Mouse (Mus musculus): ENCODE results near the gene Cfap161. TPM values are rescaled to one million over a fixed set of nuclear protein-coding genes. Genes with fewer than 3 reads are reported as not detected.

Cfap161 gene
- polyA plus RNA-seq, 1 experiment from 2014 or later: 0.94 TPM

- Histone ChIP-seq H3K4me2 (replicated peaks) (no peak overlapping the region), H3K9me3 (replicated peaks) (no peaks in the 10 kb centered on the region), H3K9ac (no peak overlapping the region), H3K27ac (no peak overlapping the region), H3K27me3 (no peaks in the 10 kb centered on the region), H3K4me3 (no peak overlapping the region), H3K36me3 (no peaks in the 10 kb centered on the region), H3K4me1 (no peaks in the 10 kb centered on the region; the same call in 1 of the 2 replicates)
- ATAC-seq (ENCODE audit: low FRiP score): no peak
- 82% methylated on average over 8 of the region's 8 CpGs for WGBS
Observed at GRCm38 (mm10) chr7:83800561-83801482, 6.1 kb upstream of the Cfap161 start.

GRCm38 (mm10) chr7:83800071-83800470 lies 5.4 kb upstream of the Cfap161 start:
- Histone ChIP-seq H3K27ac (no peak overlapping the region), H3K4me2 (replicated peaks) (no peak overlapping the region), H3K4me1 (no peaks in the 10 kb centered on the region; the same call in 1 of the 2 replicates), H3K9me3 (replicated peaks) (no peaks in the 10 kb centered on the region), H3K36me3 (no peaks in the 10 kb centered on the region), H3K9ac (no peak overlapping the region), H3K27me3 (no peaks in the 10 kb centered on the region), H3K4me3 (no peak overlapping the region)
- ATAC-seq (ENCODE audit: low FRiP score): no peak
- WGBS: 86% methylated on average over 2 of the region's 2 CpGs

- no peak overlapping the region for H3K4me2 ChIP-seq (replicated peaks)
- H3K9me3 ChIP-seq (replicated peaks): no peaks in the 10 kb centered on the region
- H3K36me3 ChIP-seq: no peaks in the 10 kb centered on the region
- peaks cover 8% of the 10 kb centered on the region for H3K4me1 ChIP-seq
- no peak for ATAC-seq (ENCODE audit: low FRiP score)
- no peak overlapping the region for H3K27ac ChIP-seq
- no peak overlapping the region for H3K4me3 ChIP-seq
- H3K9ac ChIP-seq: no peak overlapping the region
- H3K27me3 ChIP-seq: no peaks in the 10 kb centered on the region
Observed at GRCm38 (mm10) chr7:83798004-83798403, 3.3 kb upstream of the Cfap161 start.

GRCm38 (mm10) chr7:83796177-83796576 lies 1.5 kb upstream of the Cfap161 start:
- Histone ChIP-seq H3K9ac (no peak overlapping the region), H3K27me3 (no peaks in the 10 kb centered on the region), H3K36me3 (no peaks in the 10 kb centered on the region), H3K27ac (no peak overlapping the region), H3K4me3 (no peak overlapping the region), H3K4me2 (replicated peaks) (no peak overlapping the region), H3K9me3 (replicated peaks) (no peaks in the 10 kb centered on the region), H3K4me1 (peaks cover 8% of the 10 kb centered on the region)
- 46% methylated on average over 5 of the region's 5 CpGs for WGBS
- no peak for ATAC-seq (ENCODE audit: low FRiP score)

GRCm38 (mm10) chr7:83794006-83794683 lies 535 bp downstream of the Cfap161 start:
- ATAC-seq (ENCODE audit: low FRiP score): no peak; the same call in 1 of the 2 replicates
- H3K4me2 ChIP-seq (replicated peaks): peak overlapping the region; percentile 38
- H3K9ac ChIP-seq: 0 out of 2 replicates have a peak overlapping the region, but pooled peaks have one; percentile 8
- H3K9me3 ChIP-seq (replicated peaks): no peaks in the 10 kb centered on the region
- WGBS: 42% methylated on average over 11 of the region's 11 CpGs
- no peak overlapping the region for H3K4me3 ChIP-seq
- no peaks in the 10 kb centered on the region for H3K36me3 ChIP-seq
- no peak overlapping the region for H3K27ac ChIP-seq
- peaks cover 8% of the 10 kb centered on the region for H3K4me1 ChIP-seq
- H3K27me3 ChIP-seq: no peaks in the 10 kb centered on the region

GRCm38 (mm10) chr7:83780881-83781280 lies 13.8 kb downstream of the Cfap161 start:
- Histone ChIP-seq H3K4me2 (replicated peaks) (no peak overlapping the region), H3K36me3 (no peaks in the 10 kb centered on the region), H3K9ac (no peak overlapping the region), H3K4me3 (no peak overlapping the region), H3K27me3 (no peaks in the 10 kb centered on the region), H3K9me3 (replicated peaks) (no peaks in the 10 kb centered on the region), H3K4me1 (no peaks in the 10 kb centered on the region), H3K27ac (no peak overlapping the region)
- WGBS: 83% methylated on average over 4 of the region's 4 CpGs
- no peak for ATAC-seq (ENCODE audit: low FRiP score)

- no peak overlapping the region for H3K9ac ChIP-seq
- H3K27me3 ChIP-seq: no peaks in the 10 kb centered on the region
- H3K4me1 ChIP-seq: no peaks in the 10 kb centered on the region
- no peaks in the 10 kb centered on the region for H3K36me3 ChIP-seq
- ATAC-seq (ENCODE audit: low FRiP score): no peak
- H3K27ac ChIP-seq: no peak overlapping the region
- H3K4me2 ChIP-seq (replicated peaks): no peak overlapping the region
- 84% methylated on average over 4 of the region's 4 CpGs for WGBS
- no peak overlapping the region for H3K4me3 ChIP-seq
- no peaks in the 10 kb centered on the region for H3K9me3 ChIP-seq (replicated peaks)
Observed at GRCm38 (mm10) chr7:83780026-83780425, 14.7 kb downstream of the Cfap161 start.

- Histone ChIP-seq H3K4me3 (no peak overlapping the region), H3K4me1 (no peaks in the 10 kb centered on the region), H3K27me3 (no peaks in the 10 kb centered on the region), H3K27ac (no peak overlapping the region), H3K4me2 (replicated peaks) (no peak overlapping the region), H3K36me3 (no peaks in the 10 kb centered on the region), H3K9me3 (replicated peaks) (no peaks in the 10 kb centered on the region), H3K9ac (no peak overlapping the region)
- 66% methylated on average over 2 of the region's 2 CpGs for WGBS
- no peak for ATAC-seq (ENCODE audit: low FRiP score)
Observed at GRCm38 (mm10) chr7:83779028-83779427, 15.7 kb downstream of the Cfap161 start.

- no peaks in the 10 kb centered on the region for H3K4me1 ChIP-seq
- H3K4me3 ChIP-seq: no peak overlapping the region
- no peaks in the 10 kb centered on the region for H3K36me3 ChIP-seq
- H3K9me3 ChIP-seq (replicated peaks): no peaks in the 10 kb centered on the region
- H3K9ac ChIP-seq: no peak overlapping the region
- H3K27me3 ChIP-seq: no peaks in the 10 kb centered on the region
- no peak for ATAC-seq (ENCODE audit: low FRiP score)
- WGBS: 82% methylated on average over 2 of the region's 2 CpGs
- no peak overlapping the region for H3K4me2 ChIP-seq (replicated peaks)
- no peak overlapping the region for H3K27ac ChIP-seq
Observed at GRCm38 (mm10) chr7:83778516-83778915, 16.2 kb downstream of the Cfap161 start.

- no peak overlapping the region for H3K4me2 ChIP-seq (replicated peaks)
- WGBS: 39% methylated on average over 5 of the region's 5 CpGs
Observed at GRCm38 (mm10) chr7:83774721-83775120, 20.0 kb downstream of the Cfap161 start.

GRCm38 (mm10) chr7:83763674-83764073 lies 31.0 kb downstream of the Cfap161 start:
- no peaks in the 10 kb centered on the region for H3K27me3 ChIP-seq
- no peaks in the 10 kb centered on the region for H3K9me3 ChIP-seq (replicated peaks)
- H3K4me2 ChIP-seq (replicated peaks): no peak overlapping the region
- ATAC-seq (ENCODE audit: low FRiP score): no peak
- H3K36me3 ChIP-seq: no peaks in the 10 kb centered on the region
- no peak overlapping the region for H3K4me3 ChIP-seq
- H3K27ac ChIP-seq: no peak overlapping the region
- 73% methylated on average over 3 of the region's 3 CpGs for WGBS
- no peak overlapping the region for H3K9ac ChIP-seq
- H3K4me1 ChIP-seq: no peaks in the 10 kb centered on the region

More at GRCm38 (mm10) chr7:83774721-83775120, 20.0 kb downstream of the Cfap161 start:
- Histone ChIP-seq H3K4me1 (no peaks in the 10 kb centered on the region), H3K9me3 (replicated peaks) (no peaks in the 10 kb centered on the region), H3K27ac (no peak overlapping the region), H3K36me3 (no peaks in the 10 kb centered on the region), H3K9ac (no peak overlapping the region; the same call in 1 of the 2 replicates), H3K27me3 (no peaks in the 10 kb centered on the region), H3K4me3 (no peak overlapping the region)
- ATAC-seq (ENCODE audit: low FRiP score): no peak

GRCm38 (mm10) chr7:83762336-83762735 lies 32.3 kb downstream of the Cfap161 start:
- 85% methylated on average over 5 of the region's 5 CpGs for WGBS
- no peak for ATAC-seq (ENCODE audit: low FRiP score)
- Histone ChIP-seq H3K27me3 (no peaks in the 10 kb centered on the region), H3K4me3 (no peak overlapping the region), H3K36me3 (no peaks in the 10 kb centered on the region), H3K27ac (no peak overlapping the region), H3K4me1 (no peaks in the 10 kb centered on the region), H3K9ac (no peak overlapping the region), H3K9me3 (replicated peaks) (no peaks in the 10 kb centered on the region), H3K4me2 (replicated peaks) (no peak overlapping the region)

All from hindbrain, embryonic 12.5 days (tissue).